Mouse (Mus musculus) CD8-positive naive resting alpha-beta T cell, adult 2 months (primary cell): Measurements from ENCODE around the gene Sp6.

ENCODE experiments used
- DNase-seq, 2 experiments: peaks; one replicate each; pipeline ENCODE4 v3.0.0; 2022; ENCODE audit warnings: low read depth in 2 of 2, low spot score in 2 of 2

Gene Sp6

GRCm38 (mm10) chr11:97050944-97051586 lies 37.9 kb downstream of the Sp6 start:
- no peak for DNase-seq

DNA sequence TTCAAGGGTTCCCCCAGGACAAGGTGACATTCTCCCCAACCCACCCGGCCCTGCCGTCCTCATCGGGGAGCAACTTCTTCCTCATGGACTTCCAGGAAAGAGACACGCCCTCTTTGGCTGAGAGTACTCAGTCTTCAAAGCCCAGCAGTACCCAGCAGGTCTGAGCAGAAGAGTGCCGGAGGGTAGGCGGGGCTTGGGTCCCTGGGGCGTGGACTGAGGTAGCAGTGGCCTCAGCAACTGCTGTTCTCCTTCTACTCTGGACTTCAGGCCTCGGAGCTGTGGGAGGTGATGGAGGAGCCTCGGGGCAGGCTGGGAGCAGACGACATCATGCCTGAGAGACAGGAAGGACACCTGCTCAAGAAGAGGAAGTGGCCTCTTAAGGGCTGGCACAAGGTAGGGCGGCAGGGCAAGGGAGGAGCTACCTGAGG lies 39.0 kb downstream of the Sp6 start:
- no peak for DNase-seq

GRCm38 (mm10) chr11:97063274-97063920 lies 50.2 kb downstream of the Sp6 start:
- DNase-seq = no peak

DNA sequence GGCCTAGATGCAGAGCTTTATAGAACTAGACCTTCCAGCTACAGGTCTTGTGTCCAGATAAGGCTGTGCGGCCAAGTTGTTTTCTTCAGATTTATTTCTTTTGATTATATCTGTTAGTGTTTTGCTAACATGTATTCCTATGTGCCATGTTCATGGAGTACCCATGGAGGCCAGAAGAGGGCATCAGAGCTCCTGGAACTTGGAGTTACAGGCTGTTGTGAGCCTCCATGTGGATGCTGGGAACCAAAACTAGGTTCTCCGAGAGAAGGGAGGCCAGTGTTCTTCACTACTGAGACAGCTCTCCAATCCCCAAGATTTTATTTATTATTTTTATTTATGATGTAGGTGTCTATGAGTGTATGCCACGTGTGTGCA lies 50.7 kb downstream of the Sp6 start:
- no peak for DNase-seq

GRCm38 (mm10) chr11:97065538-97066295 lies 52.5 kb downstream of the Sp6 start:
- DNase-seq = no peak

- no peak for DNase-seq
Observed at GRCm38 (mm10) chr11:97066656-97067360, 53.6 kb downstream of the Sp6 start.

GRCm38 (mm10) chr11:97069333-97069732 lies 56.1 kb downstream of the Sp6 start:
- DNase-seq = no peak

- DNase-seq = no peak
Observed at GRCm38 (mm10) chr11:97069770-97070169, 56.6 kb downstream of the Sp6 start.

DNA sequence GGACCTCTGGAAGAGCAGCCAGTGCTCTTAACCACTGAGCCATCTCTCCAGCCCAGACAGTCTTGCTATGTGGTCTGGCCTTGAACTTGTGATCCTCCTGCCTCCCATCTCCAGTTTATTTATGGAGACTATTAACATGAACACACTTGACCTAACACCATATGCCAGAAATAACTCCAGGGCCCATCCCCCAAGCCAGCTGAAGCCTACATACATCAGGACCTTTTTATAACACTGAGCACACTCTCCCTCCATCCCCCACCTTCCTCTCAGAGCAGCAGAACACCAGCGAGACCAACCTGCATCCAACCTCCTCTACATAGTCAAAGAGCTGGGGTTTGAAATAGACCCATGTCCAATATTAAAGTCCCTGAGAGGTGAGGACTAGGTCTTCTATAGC lies 57.9 kb downstream of the Sp6 start:
- DNase-seq = no peak

DNA sequence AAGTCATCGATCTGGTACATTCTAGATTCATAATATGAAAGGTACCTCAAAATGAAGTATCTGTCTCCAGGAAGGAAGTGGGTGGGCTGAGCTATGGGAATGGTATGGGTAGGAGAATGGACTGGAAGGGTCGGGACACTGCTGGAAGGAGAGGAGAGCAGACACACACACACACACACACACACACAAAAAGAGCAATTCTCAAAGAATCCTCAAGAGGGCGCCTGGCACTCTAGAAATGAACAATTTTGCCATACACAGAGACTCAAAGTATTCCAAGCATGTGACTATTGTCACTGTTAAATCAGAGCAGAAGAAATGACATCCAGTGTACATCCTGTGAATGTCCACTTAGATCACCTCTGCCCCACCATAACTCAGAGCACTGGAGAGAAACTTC lies 59.3 kb downstream of the Sp6 start:
- peak in 1 of 2 experiments; percentile 31 for DNase-seq

GRCm38 (mm10) chr11:97074235-97074634 lies 61.0 kb downstream of the Sp6 start:
- no peak for DNase-seq
